ENCODE assay signal across 13 mouse cellular contexts in genomic region chr17:34862416-34863081, GRCm38 (mm10). TPM values are rescaled to one million over a fixed set of nuclear protein-coding genes. Genes with fewer than 3 reads are reported as not detected.
DNase-seq lines count a peak whose midpoint lies in the region; ATAC-seq and TF ChIP-seq lines count a peak whose summit lies in the region.
"Had no signal": no experiment of that assay in that cellular context is flagged by ENCODE, and none has a peak within 500 bp of the region (broad histone marks: within the 10 kb centered on the region; RNA-seq: fewer than 3 reads in every experiment).

Gene Cfb, minus strand, starts transcription at chr17:34862518.

- DNase-seq in hindbrain, embryonic 10.5 days (ENCODE audit: low spot score) = no peak
- no peak for DNase-seq in frontal cortex, postnatal 10 days (ENCODE audit: low spot score in 2 of 2)
- DNase-seq in gastrocnemius, postnatal 25 days = no peak
- DNase-seq in ovary, postnatal 14 days (ENCODE audit: low spot score) = no peak
- DNase-seq: heart, postnatal 10 days had no signal

- H3K36me3 ChIP-seq in hindbrain, embryonic 12.5 days = no peaks in the 10 kb centered on the region
- peaks cover 8% of the 10 kb centered on the region for H3K36me3 ChIP-seq in hindbrain, embryonic 10.5 days
- no peaks in the 10 kb centered on the region for H3K36me3 ChIP-seq in kidney, embryonic 15.5 days
- peaks cover 21% of the 10 kb centered on the region for H3K36me3 ChIP-seq in small intestine, adult 2 months (ENCODE audit: control insufficient read depth, insufficient read depth, low read length)
- H3K36me3 ChIP-seq: lung, embryonic 15.5 days; midbrain, embryonic 15.5 days had no signal

- WGBS in hindbrain, embryonic 12.5 days = 68% methylated on average over 8 of the region's 8 CpGs
- WGBS in hindbrain, embryonic 10.5 days = 77% methylated on average over 8 of the region's 8 CpGs
- WGBS in bone marrow, adult 2 months = 43% methylated on average over 8 of the region's 8 CpGs
- 36% methylated on average over 8 of the region's 8 CpGs for WGBS in kidney, embryonic 15.5 days
- WGBS in small intestine, adult 2 months = 15% methylated on average over 8 of the region's 8 CpGs

- TF ChIP-seq POLR2A in bone marrow, adult 2 months (IDR thresholded peaks at IDR 0.05; ENCODE audit: borderline replicate concordance, control insufficient read depth, low read depth, low read length) = no peak
- TF ChIP-seq POLR2A in small intestine, adult 2 months (IDR thresholded peaks at IDR 0.05; ENCODE audit: low read depth, low read length) = no peak

- H3K27ac ChIP-seq in hindbrain, embryonic 12.5 days = no peak within 1 kb of the TSS
- no peak within 1 kb of the TSS for H3K27ac ChIP-seq in hindbrain, embryonic 10.5 days
- H3K27ac ChIP-seq in bone marrow, adult 2 months (ENCODE audit: control insufficient read depth, insufficient read depth, low read depth, low read length, poor library complexity) = no peak within 1 kb of the TSS
- H3K27ac ChIP-seq in kidney, embryonic 15.5 days = peak within 1 kb of the TSS; percentile 37; the same call in 1 of the 2 replicates
- H3K27ac ChIP-seq in small intestine, adult 2 months (ENCODE audit: insufficient read depth, low read depth, low read length) = peak within 1 kb of the TSS; percentile 97
- H3K27ac ChIP-seq: lung, embryonic 15.5 days; midbrain, embryonic 15.5 days had no signal

- H3K27me3 ChIP-seq in hindbrain, embryonic 12.5 days = no peaks in the 10 kb centered on the region
- peaks cover 6% of the 10 kb centered on the region; the same call in 1 of the 2 replicates for H3K27me3 ChIP-seq in hindbrain, embryonic 10.5 days (ENCODE audit: insufficient read depth, poor library complexity, severe bottlenecking)
- H3K27me3 ChIP-seq in kidney, embryonic 15.5 days = no peaks in the 10 kb centered on the region
- no peaks in the 10 kb centered on the region for H3K27me3 ChIP-seq in small intestine, adult 2 months (ENCODE audit: control insufficient read depth, insufficient read depth, low read length)
- H3K27me3 ChIP-seq: lung, embryonic 15.5 days; midbrain, embryonic 15.5 days; Patski had no signal

- H3K9me3 ChIP-seq in hindbrain, embryonic 12.5 days (replicated peaks) = no peaks in the 10 kb centered on the region
- no peaks in the 10 kb centered on the region for H3K9me3 ChIP-seq in hindbrain, embryonic 10.5 days
- no peaks in the 10 kb centered on the region for H3K9me3 ChIP-seq in kidney, embryonic 15.5 days (replicated peaks)
- H3K9me3 ChIP-seq: lung, embryonic 15.5 days; midbrain, embryonic 15.5 days had no signal

- no peak within 1 kb of the TSS for H3K4me3 ChIP-seq in hindbrain, embryonic 12.5 days
- H3K4me3 ChIP-seq in hindbrain, embryonic 10.5 days = no peak within 1 kb of the TSS
- no peak within 1 kb of the TSS for H3K4me3 ChIP-seq in bone marrow, adult 2 months (replicated peaks; ENCODE audit: control insufficient read depth, low read depth, low read length)
- no peak within 1 kb of the TSS for H3K4me3 ChIP-seq in kidney, embryonic 15.5 days (replicated peaks)
- H3K4me3 ChIP-seq in small intestine, adult 2 months (ENCODE audit: low read depth, low read length) = peak within 1 kb of the TSS; percentile 62
- H3K4me3 ChIP-seq: lung, embryonic 15.5 days; midbrain, embryonic 15.5 days had no signal

- TF ChIP-seq CTCF in bone marrow, adult 2 months (IDR thresholded peaks at IDR 0.05; ENCODE audit: control insufficient read depth, insufficient read depth, low read length) = no peak
- 0 out of 2 replicates have a peak, but pooled peaks have one; percentile 8 for TF ChIP-seq CTCF in small intestine, adult 2 months (IDR thresholded peaks at IDR 0.05; ENCODE audit: extremely low read depth, insufficient read length, insufficient replicate concordance, low read depth, low read length)

- H3K4me1 ChIP-seq in hindbrain, embryonic 12.5 days = no peaks in the 10 kb centered on the region
- H3K4me1 ChIP-seq in hindbrain, embryonic 10.5 days (replicated peaks) = no peaks in the 10 kb centered on the region
- H3K4me1 ChIP-seq in bone marrow, adult 2 months (ENCODE audit: control insufficient read depth, insufficient read depth, low read length) = no peaks in the 10 kb centered on the region
- H3K4me1 ChIP-seq in kidney, embryonic 15.5 days = peaks cover 10% of the 10 kb centered on the region
- peaks cover 29% of the 10 kb centered on the region; the same call in 1 of the 2 replicates for H3K4me1 ChIP-seq in small intestine, adult 2 months (ENCODE audit: control insufficient read depth, insufficient read depth, insufficient read length, low read length)
- H3K4me1 ChIP-seq: lung, embryonic 15.5 days; midbrain, embryonic 15.5 days had no signal

- ATAC-seq in hindbrain, embryonic 12.5 days (ENCODE audit: low FRiP score) = no peak
- no peak for ATAC-seq in kidney, embryonic 15.5 days (replicated peaks; ENCODE audit: low FRiP score)
- ATAC-seq: forebrain, embryonic 16.5 days; midbrain, embryonic 15.5 days; Patski had no signal

- no peak within 1 kb of the TSS for H3K4me2 ChIP-seq in hindbrain, embryonic 12.5 days (replicated peaks)
- 0 out of 2 replicates have a peak within 1 kb of the TSS, but pooled peaks have one; percentile 4 for H3K4me2 ChIP-seq in kidney, embryonic 15.5 days
- H3K4me2 ChIP-seq: lung, embryonic 15.5 days; midbrain, embryonic 15.5 days had no signal

- H3K9ac ChIP-seq in hindbrain, embryonic 12.5 days = 0 out of 2 replicates have a peak within 1 kb of the TSS, but pooled peaks have one; percentile 13
- no peak within 1 kb of the TSS for H3K9ac ChIP-seq in kidney, embryonic 15.5 days
- H3K9ac ChIP-seq: lung, embryonic 15.5 days; midbrain, embryonic 15.5 days had no signal

RNA-seq across cellular contexts. Expression of gene Cfb, which starts in this region (rescaled TPM):
- 2.2 TPM in 2 replicates for polyA plus RNA-seq in hindbrain, embryonic 12.5 days (2016; fragmentation: Nextera tagmentation; extraction: Ambion mirVana)
- 1.9 TPM in 2 replicates for polyA plus RNA-seq in hindbrain, embryonic 10.5 days (2016; fragmentation: Nextera tagmentation; extraction: Ambion mirVana)
- 8.4 and 14.5 TPM in 2 replicates for polyA plus RNA-seq in bone marrow, adult 2 months (2011; ENCODE audit: insufficient read depth, insufficient read length, low replicate concordance, missing spikeins)
- 12.1 and 13.3 TPM in 2 replicates for polyA plus RNA-seq in kidney, embryonic 15.5 days (2015; fragmentation: Nextera tagmentation; extraction: Ambion mirVana)
- 22.4 and 71.5 TPM in 2 replicates for polyA plus RNA-seq in small intestine, adult 2 months (2012; rRNA removed)
- total RNA-seq in gastrocnemius, postnatal 25 days (2021) = 1 to 10 TPM in 1 of 2 experiments, under 1 TPM in 1; 0.95 to 8.2 TPM

Comparison
In these comparisons a context has a peak if more than half of its experiments do, and no peak if none do; other contexts are left out.
1. H3K27ac ChIP-seq: peak in kidney, embryonic 15.5 days (single experiment) and small intestine, adult 2 months (single experiment); none in hindbrain, embryonic 12.5 days (single experiment), hindbrain, embryonic 10.5 days (single experiment) and bone marrow, adult 2 months (single experiment).